Mouse (Mus musculus) hematopoietic multipotent progenitor cell, adult 10-12 weeks (in vitro differentiated cells): ENCODE data around the gene Camkk1. TPM values are rescaled to one million over a fixed set of nuclear protein-coding genes. Genes with fewer than 3 reads are reported as not detected.

Experiments
- polyA plus RNA-seq: library from polyadenylated mRNA; stranded (reverse); fragments of >175 nt; gene quantifications from 2 replicates; pipeline ENCODE4 v1.2.3, GENCODE M21; 2012; ENCODE audit warnings: low replicate concordance

Camkk1 gene
- polyA plus RNA-seq, result 2.5 and 3.9 TPM in 2 replicates

DNA sequence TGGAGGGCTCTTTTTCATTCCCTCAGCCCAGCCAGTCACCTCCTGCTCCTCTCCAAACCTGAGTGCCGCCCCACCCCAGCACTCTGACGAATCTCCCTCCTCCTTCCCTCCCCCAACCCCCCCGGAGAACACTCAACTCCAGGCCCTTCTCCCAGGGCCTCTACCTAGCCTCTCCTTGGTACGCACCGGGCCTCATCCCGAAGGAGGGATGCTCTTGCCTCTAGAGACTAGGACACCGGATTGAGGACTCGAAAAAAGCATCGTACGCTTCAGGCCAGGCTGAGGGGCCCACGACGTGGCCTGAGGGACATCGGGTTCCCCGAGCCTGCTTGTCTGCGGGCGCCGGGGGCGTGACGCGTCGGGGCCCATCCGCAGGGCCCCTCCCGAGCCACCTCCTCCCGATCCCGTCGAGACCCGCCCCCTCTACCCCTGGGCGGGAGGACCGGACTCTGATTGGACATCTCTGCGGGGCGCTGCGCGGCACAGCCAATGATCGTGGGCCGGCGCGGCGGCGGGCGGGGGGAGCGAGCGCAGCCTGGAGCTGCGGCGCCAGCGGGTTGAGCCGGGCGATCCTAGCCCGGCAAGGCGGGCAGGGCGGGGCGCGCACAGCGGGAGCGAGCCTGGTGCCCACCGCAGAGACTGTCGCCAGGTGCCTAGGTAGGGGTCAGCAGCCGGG lies at the start of gene Camkk1:
Gene Camkk1, plus strand, starts transcription at position 538 of the 676 bp plus-strand sequence.

DNA sequence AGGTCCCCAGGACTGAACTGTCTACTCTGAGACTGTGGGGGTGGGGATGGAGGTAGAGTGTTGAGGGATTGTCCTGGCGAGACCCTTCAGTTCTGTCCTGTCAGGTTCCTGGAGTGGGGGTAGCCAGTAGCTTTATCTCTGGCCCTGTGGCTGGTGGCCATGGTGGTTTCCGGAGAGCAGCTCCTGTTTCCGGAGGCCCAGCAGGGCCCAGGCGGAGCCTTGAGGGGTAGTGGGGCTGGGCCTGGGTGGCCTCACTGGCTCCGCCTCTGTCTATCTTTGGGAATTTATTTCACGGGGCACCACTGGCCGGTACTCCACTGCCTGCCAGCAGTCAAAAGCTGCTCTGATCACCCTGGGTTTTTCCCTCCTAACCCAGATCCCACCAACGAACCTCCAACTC lies 20.0 kb upstream of the Camkk1 start, which contains the start of gene P2rx1:
Gene P2rx1, plus strand, starts transcription at position 333 of the 400 bp plus-strand sequence.

DNA sequence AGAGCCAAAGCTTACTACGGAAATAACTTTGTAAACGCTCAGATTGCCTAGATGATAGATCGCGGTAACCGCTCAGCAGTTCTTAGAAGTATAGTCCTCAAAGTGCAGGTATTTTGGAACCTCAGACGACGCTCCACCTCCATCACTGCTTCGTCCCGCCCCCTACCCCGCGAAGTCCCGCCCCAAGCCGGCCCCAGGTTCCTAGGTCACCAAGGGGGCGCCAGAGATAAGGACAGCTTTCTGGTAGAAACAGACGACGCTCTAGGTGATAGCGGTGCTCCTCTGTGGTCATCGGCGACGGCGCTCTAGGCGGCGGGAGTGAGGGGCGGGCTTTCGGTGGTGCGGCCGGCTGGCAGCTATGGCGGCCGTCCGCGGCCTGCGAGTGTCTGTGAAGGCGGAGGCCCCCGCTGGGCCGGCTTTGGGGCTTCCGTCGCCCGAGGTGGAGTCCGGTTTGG lies 28.8 kb downstream of the Camkk1 start, which contains the start of gene Ncbp3:
Gene Ncbp3, plus strand, starts transcription at position 242 of the 455 bp plus-strand sequence.

DNA sequence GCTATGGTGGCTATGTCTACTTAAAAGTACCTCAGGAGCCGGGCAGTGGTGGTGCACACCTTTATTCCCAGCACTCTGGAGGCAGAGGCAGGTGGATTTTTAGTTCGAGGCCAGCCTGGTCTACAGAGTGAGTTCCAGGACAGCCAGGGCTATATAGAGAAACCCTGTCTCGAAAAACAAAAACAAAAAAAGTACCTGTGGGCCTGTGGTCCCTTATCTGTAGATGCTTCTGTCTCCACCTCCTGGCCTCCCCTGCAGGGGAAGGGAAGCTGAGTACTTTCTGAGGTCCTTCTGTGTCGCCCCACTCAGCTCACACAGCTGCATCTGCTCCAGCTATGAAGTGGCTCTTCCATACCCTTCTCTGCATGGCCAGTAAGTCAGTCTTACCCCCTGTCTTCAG lies 71.5 kb downstream of the Camkk1 start, which contains the start of gene Itgae:
Gene Itgae, plus strand, starts transcription at position 301 of the 400 bp plus-strand sequence.

Other genes with a start within 250 kb of the Camkk1 start
- 1.3 and 1.4 TPM in 2 replicates for gene Cyb5d2, start 222.9 kb upstream of the Camkk1 start, polyA plus RNA-seq
- 15.3 and 23.2 TPM in 2 replicates for gene Zzef1, start 222.8 kb upstream of the Camkk1 start, polyA plus RNA-seq
- 280 and 291 TPM in 2 replicates for gene Atp2a3, start 57.8 kb upstream of the Camkk1 start, polyA plus RNA-seq
- gene P2rx1, start 19.9 kb upstream of the Camkk1 start, polyA plus RNA-seq, result 0.67 and 1.9 TPM in 2 replicates
- 3.7 and 3.8 TPM in 2 replicates for gene Ncbp3, start 28.8 kb downstream of the Camkk1 start, polyA plus RNA-seq
- 2.7 and 4.2 TPM in 2 replicates for gene Itgae, start 71.6 kb downstream of the Camkk1 start, polyA plus RNA-seq
- gene Haspin, start 119.3 kb downstream of the Camkk1 start, polyA plus RNA-seq, result 5.5 and 8.6 TPM in 2 replicates
- gene P2rx5, start 141.4 kb downstream of the Camkk1 start, polyA plus RNA-seq, result 0.06 and 0.07 TPM in 2 replicates
- gene Emc6, start 158.0 kb downstream of the Camkk1 start, polyA plus RNA-seq, result 149 and 201 TPM in 2 replicates
- 3.0 and 9.9 TPM in 2 replicates for gene Tax1bp3, start 158.1 kb downstream of the Camkk1 start, polyA plus RNA-seq
- 2.1 and 10.2 TPM in 2 replicates for gene Ctns, start 180.0 kb downstream of the Camkk1 start, polyA plus RNA-seq
- 1.7 and 1.9 TPM in 2 replicates for gene Shpk, start 180.5 kb downstream of the Camkk1 start, polyA plus RNA-seq
- not detected in 2 replicates for gene Trpv1, start 215.3 kb downstream of the Camkk1 start, polyA plus RNA-seq
- not detected in 2 replicates for gene Trpv3, start 248.4 kb downstream of the Camkk1 start, polyA plus RNA-seq